Mouse (Mus musculus): Measurements from ENCODE around the gene Mpp6.

The Mpp6 gene

GRCm38 (mm10) chr6:50232984-50233383 lies 122.9 kb downstream of the Mpp6 start:
- no peak for DNase-seq

- no peak for DNase-seq
Measured at GRCm38 (mm10) chr6:50237963-50238362, 127.9 kb downstream of the Mpp6 start.

DNA sequence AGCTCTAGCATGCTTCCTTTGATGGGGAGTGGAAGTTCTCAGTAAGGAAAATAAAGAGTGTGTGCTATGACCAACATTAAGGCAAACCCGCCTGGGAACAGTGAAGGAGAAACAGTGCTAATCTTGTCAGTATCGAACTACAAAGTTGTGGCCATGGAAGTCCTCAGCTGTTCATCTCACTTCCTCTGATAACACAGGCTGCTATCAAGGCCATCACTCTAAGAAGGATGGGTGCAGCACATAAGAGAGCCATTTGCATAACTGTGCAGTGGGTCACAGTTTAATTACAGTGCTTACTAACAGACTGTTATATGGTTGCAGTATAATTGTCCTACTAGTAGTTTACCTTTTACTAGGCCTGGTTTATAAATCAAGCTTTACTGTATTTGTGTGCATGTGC lies 129.9 kb downstream of the Mpp6 start:
- no peak for DNase-seq

- no peak for DNase-seq
Measured at GRCm38 (mm10) chr6:50240437-50240836, 130.4 kb downstream of the Mpp6 start.

DNA sequence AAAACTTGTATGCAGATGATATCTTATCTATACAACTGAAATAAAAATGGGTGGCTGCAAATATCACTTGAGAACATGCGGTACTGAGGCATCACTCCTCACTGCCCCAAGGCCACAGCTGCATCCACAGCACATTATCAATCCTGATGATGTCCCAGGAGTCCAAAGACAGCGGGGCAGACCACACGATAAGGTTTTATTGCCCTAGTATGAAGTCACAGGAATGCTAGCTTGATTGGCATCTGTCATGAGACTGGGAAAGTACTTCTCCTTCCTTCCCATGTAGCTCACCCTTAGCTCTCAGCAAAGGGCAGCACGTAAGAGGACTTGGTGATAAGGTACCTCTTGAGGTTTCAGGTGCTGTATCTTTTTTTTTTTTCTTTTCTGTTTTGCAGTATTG lies 134.1 kb downstream of the Mpp6 start:
- DNase-seq = no peak

DNA sequence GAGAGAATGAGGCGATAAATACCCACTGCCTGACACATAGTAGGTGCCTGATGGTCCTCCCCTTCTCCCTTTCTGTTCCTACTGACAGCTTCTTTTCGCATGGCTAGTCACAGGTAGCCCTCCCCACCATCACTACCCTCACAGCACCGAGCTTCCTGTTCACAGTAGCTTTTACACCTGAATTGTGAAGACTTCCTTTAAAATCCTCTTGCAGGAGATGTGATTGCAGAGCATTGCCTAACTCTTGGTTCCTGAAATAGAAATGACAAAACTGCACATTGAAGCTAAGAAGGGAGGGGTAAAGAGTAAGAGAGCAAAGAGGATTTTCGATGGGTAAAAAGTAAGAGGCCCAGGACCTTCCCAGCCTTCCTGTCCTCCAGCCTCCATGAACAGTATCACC lies 134.9 kb downstream of the Mpp6 start:
- no peak for DNase-seq

DNA sequence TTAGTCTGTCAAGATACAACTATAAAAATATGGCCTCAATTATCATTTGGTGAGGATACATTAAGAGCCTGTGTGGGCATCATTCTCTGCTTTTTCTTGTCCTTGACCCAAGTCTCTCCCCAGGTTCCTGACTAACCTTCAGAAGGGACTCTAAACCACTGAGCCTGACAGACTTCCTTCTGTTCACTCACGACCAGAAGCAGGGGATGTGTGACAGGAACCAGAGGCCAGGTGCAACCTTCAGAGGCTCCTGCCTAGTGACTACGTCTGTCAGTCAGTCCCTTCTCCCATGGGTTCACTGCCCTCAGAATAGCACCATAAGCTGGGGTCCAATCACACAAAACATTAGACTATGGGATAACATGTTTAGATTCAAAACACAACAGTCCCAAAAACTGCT lies 137.3 kb downstream of the Mpp6 start:
- DNase-seq = no peak

DNA sequence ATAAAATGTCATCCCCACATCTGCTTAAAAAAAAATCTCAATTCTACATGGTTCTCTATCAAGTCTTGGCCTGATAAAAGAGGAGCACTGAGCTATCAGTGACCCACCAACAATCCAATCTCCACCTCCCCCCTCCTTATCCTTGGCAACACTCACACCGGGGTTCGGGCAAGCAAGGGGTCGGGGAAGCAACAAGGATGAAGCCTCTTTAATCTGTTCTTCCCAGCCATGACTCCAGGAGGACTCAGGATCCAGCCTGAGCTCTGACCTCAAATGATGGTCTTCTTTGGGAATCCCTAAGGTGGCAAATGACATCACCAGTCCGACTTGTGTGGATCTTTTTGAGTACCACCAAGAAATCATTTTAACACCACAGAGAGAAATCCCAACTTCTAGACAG lies 137.8 kb downstream of the Mpp6 start:
- DNase-seq = no peak

Data from kidney, adult 18-20 months (tissue).